Mouse (Mus musculus) hindbrain, postnatal 0 days (tissue): ENCODE data around the gene Pcdh11x. TPM values are rescaled to one million over a fixed set of nuclear protein-coding genes. Genes with fewer than 3 reads are reported as not detected.
"Not testable (repeated sequence)": the region's sequence is repeated elsewhere in the genome, so short reads cannot be mapped to it uniquely, and the experiment has no call there.

ENCODE experiments used
- ATAC-seq: fragments of 200-750 bp; cut with Nextera tagmentation; 2 replicates; pipeline ENCODE4 v1.8.0; 2017; ENCODE audit warnings: mild to moderate bottlenecking, moderate TSS enrichment, moderate library complexity
- DNase-seq: peaks from one replicate; pipeline ENCODE4 v3.0.0-alpha.2; 2015; ENCODE audit warnings: low spot score
- H3K27ac ChIP-seq: fragments of 300-500 bp; sonication (generic); 2 replicates; pipeline ENCODE4 v1.5.1; 2014; ENCODE audit warnings: mild to moderate bottlenecking
- H3K27me3 ChIP-seq: fragments of 300-500 bp; sonication (generic); 2 replicates; pipeline ENCODE4 v1.6.1; 2014; ENCODE audit warnings: low read length, mixed read lengths; ENCODE audit not compliant: insufficient read depth
- H3K36me3 ChIP-seq: fragments of 300-500 bp; sonication (generic); 2 replicates; pipeline ENCODE4 v1.6.1; 2014; ENCODE audit warnings: low read length, mixed read lengths; ENCODE audit not compliant: insufficient read depth
- H3K4me1 ChIP-seq: fragments of 300-500 bp; sonication (generic); 2 replicates; pipeline ENCODE4 v1.6.1; 2014; ENCODE audit warnings: antibody characterized with exemption, low read length, mixed read lengths; ENCODE audit not compliant: insufficient read depth
- H3K4me2 ChIP-seq: fragments of 300-500 bp; sonication (generic); 2 replicates; pipeline ENCODE4 v1.6.1; 2014; ENCODE audit warnings: low read depth, mild to moderate bottlenecking, low read length, moderate library complexity, mixed read lengths
- H3K4me3 ChIP-seq: fragments of 300-500 bp; sonication (generic); 2 replicates; pipeline ENCODE4 v1.5.1; 2014; ENCODE audit warnings: low read length
- H3K9ac ChIP-seq: fragments of 300-500 bp; sonication (generic); replicated peaks from 2 replicates; pipeline ENCODE4 v1.6.1; 2014; ENCODE audit warnings: mild to moderate bottlenecking, low read length, moderate library complexity, mixed read lengths
- H3K9me3 ChIP-seq: fragments of 300-500 bp; sonication (generic); 2 replicates; pipeline ENCODE4 v1.6.1; 2016; ENCODE audit warnings: low read length, mixed read lengths
- CTCF ChIP-seq: IDR thresholded peaks from 2 replicates; pipeline ENCODE4 v1.5.1; 2016; ENCODE audit warnings: antibody characterized with exemption, control low read depth, low read depth
- WGBS: fragments of 180-500 bp; shearing (Covaris S2); extraction: QIAGEN DNeasy Blood & Tissue Kit; methylation state at CpG from one replicate; pipeline ENCODE4 v1.1.7; 2014; 5-methylcytosine and 5-hydroxymethylcytosine counted together
- polyA plus RNA-seq: library from polyadenylated mRNA; unstranded; fragments of >200 nt; fragmentation: Nextera tagmentation; extraction: Ambion mirVana; gene quantifications from 2 replicates; pipeline ENCODE4 v1.2.1, GENCODE M21; 2015
- total RNA-seq: library from RNA; depleted of rRNA; stranded (reverse); fragments of >200 nt; gene quantifications from 2 replicates; pipeline ENCODE4 v1.2.3, GENCODE M21; 2014

Pcdh11x gene
- total and polyA plus RNA-seq, 2 experiments from 2014 or later, result 43.5 to 88.8 TPM

GRCm38 (mm10) chrX:120292832-120293750, 3.0 kb downstream of the Pcdh11x start:
- peak; percentile 46 for TF ChIP-seq CTCF
- peak; percentile 74 for DNase-seq
- Histone ChIP-seq H3K36me3 (no peaks in the 10 kb centered on the region), H3K4me3 (peak overlapping the region; percentile 48), H3K27me3 (no peaks in the 10 kb centered on the region), H3K4me2 (peak overlapping the region; percentile 71), H3K9me3 (no peaks in the 10 kb centered on the region), H3K9ac (peak overlapping the region; percentile 43), H3K4me1 (no peaks in the 10 kb centered on the region), H3K27ac (peak overlapping the region; percentile 69; the same call in 1 of the 2 replicates)
- 10% methylated on average over 38 of the region's 46 CpGs for WGBS
- ATAC-seq, result peak; percentile 85

- H3K36me3 ChIP-seq, result no peaks in the 10 kb centered on the region
- ATAC-seq (no peak), DNase-seq (no peak)
- H3K4me2 ChIP-seq, result no peak overlapping the region
- no peak overlapping the region for H3K27ac ChIP-seq
- H3K27me3 ChIP-seq, result no peaks in the 10 kb centered on the region
- H3K9me3 ChIP-seq, result no peaks in the 10 kb centered on the region
- no peak overlapping the region for H3K9ac ChIP-seq
- H3K4me3 ChIP-seq, result no peak overlapping the region
- 55% methylated on average over 2 of the region's 2 CpGs for WGBS
- TF ChIP-seq CTCF, result no peak
- no peaks in the 10 kb centered on the region for H3K4me1 ChIP-seq
Observed at GRCm38 (mm10) chrX:120301469-120302175, 11.6 kb downstream of the Pcdh11x start.

DNA sequence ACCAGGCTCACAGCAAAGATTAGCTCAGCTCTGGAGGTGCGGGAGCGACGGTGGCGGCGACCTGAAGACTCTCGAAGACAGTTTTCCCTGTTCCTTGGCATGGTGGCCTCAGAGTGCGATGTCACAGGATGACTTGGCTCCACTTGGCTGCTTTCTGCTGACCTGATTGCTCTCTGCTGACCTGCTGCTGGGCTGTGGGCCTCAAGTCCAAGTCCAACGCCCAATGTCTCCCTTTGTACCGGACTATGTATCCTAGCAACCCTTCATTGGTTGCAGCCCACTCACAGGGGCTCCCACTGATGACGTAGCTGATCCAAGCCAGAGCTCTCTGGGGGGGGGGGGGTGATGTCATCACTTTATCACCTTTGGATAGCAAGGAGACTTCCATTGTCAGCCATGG, 22.9 kb downstream of the Pcdh11x start, which contains the start of gene H2afb3:
H2afb3 (minus strand) TSS at position 101 of the 400 bp plus-strand sequence.
- H3K36me3 ChIP-seq, H3K27ac ChIP-seq, H3K9ac ChIP-seq, H3K9me3 ChIP-seq, H3K4me3 ChIP-seq, H3K27me3 ChIP-seq, DNase-seq, ATAC-seq, H3K4me1 ChIP-seq, H3K4me2 ChIP-seq: not testable (repeated sequence)
- 85% methylated on average over 9 of the region's 10 CpGs for WGBS

DNA sequence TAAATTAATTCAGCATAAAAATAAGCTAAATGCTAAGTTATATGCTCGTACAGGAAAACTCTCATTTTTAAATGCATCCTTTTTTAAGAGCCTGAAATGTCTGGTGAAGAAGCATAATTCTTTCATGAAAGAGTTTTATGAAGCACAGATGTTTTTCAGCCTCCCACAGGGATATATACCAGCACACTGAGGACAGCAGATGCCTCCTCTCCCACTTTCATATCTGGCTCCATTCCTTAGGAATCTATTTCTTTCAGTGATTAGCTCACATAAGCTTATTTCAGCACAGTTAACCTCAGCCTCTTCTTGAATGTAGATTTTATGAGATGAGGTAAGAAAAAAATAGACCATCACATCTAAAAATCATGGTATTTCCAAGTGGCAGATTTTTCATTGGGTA, 176.2 kb downstream of the Pcdh11x start:
- DNase-seq, result no peak
- Histone ChIP-seq H3K4me2 (no peak overlapping the region), H3K36me3 (no peaks in the 10 kb centered on the region), H3K4me3 (no peak overlapping the region), H3K9me3 (no peaks in the 10 kb centered on the region), H3K27ac (no peak overlapping the region), H3K9ac (no peak overlapping the region), H3K27me3 (no peaks in the 10 kb centered on the region), H3K4me1 (no peaks in the 10 kb centered on the region)
- TF ChIP-seq CTCF, result no peak
- no peak for ATAC-seq
- 77% methylated on average over 1 of the region's 1 CpGs for WGBS

GRCm38 (mm10) chrX:120486428-120486827, 196.4 kb downstream of the Pcdh11x start:
- no peak overlapping the region for H3K9ac ChIP-seq
- no peaks in the 10 kb centered on the region for H3K27me3 ChIP-seq
- no peaks in the 10 kb centered on the region for H3K9me3 ChIP-seq
- ATAC-seq (no peak), DNase-seq (no peak)
- no peak overlapping the region for H3K4me2 ChIP-seq
- no peak overlapping the region for H3K27ac ChIP-seq
- no peak overlapping the region for H3K4me3 ChIP-seq
- TF ChIP-seq CTCF, result no peak
- H3K4me1 ChIP-seq, result no peaks in the 10 kb centered on the region
- no peaks in the 10 kb centered on the region for H3K36me3 ChIP-seq

DNA sequence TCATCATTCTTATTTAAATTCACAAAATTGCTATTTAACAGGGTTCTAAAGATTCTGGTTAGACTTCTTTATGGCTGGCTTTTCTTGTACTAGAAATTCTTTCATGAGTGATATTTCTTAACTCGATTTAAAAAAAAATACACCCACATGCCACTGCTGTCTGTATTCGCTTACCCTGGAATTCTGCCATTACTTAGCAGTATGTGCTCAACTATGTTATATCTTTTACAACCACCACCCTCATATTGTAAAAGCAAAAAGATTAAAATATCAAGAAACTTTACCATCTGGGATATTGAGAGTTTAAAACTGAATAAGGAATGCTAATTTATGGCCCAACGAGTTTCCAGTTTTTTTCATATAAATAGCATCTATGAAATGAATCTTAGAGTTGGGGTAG, 234.9 kb downstream of the Pcdh11x start:
- Histone ChIP-seq H3K36me3 (no peaks in the 10 kb centered on the region), H3K27me3 (no peaks in the 10 kb centered on the region), H3K9ac (no peak overlapping the region), H3K4me2 (no peak overlapping the region), H3K4me1 (no peaks in the 10 kb centered on the region), H3K4me3 (no peak overlapping the region), H3K27ac (no peak overlapping the region), H3K9me3 (no peaks in the 10 kb centered on the region)
- ATAC-seq (no peak), DNase-seq (no peak)
- 88% methylated on average over 3 of the region's 3 CpGs for WGBS
- TF ChIP-seq CTCF, result no peak
